Mouse (Mus musculus): ENCODE measurements around the gene Ctf1. TPM values are rescaled to one million over a fixed set of nuclear protein-coding genes. Genes with fewer than 3 reads are reported as not detected.

The Ctf1 gene
- polyA plus RNA-seq, 1 experiment from 2014 or later, result 14.0 TPM

DNA sequence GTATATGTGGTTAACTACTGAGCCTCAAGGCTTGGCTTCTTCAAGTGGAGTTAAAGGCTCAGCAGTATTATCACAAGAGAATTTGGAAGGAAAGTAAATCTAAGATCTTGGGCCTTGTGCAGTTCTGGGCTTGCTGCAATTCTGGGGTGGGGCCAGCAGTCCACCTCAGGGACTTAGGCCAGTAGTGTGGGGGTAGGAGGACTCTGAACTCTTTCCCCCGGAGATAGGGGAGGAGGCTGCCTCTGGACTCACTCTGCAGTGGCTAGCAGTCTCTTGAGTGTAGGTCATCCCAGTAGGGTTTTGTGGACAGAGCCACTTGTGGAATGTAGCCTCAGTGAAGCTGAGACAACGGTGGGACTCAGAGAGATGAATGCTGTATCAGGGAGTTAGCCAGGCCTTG lies 53.2 kb downstream of the Ctf1 start:
- Histone ChIP-seq H3K9me3 (ENCODE audit: low read length) (no peaks in the 10 kb centered on the region), H3K36me3 (ENCODE audit: insufficient read depth, low read length) (peaks cover 52% of the 10 kb centered on the region), H3K4me1 (ENCODE audit: insufficient read depth, low read length) (peaks cover 11% of the 10 kb centered on the region), H3K27ac (ENCODE audit: low read length) (no peak overlapping the region), H3K4me2 (replicated peaks; ENCODE audit: low read depth, low read length) (no peak overlapping the region), H3K27me3 (ENCODE audit: insufficient read depth, low read length) (no peaks in the 10 kb centered on the region), H3K9ac (replicated peaks; ENCODE audit: low read length) (no peak overlapping the region), H3K4me3 (ENCODE audit: low read length) (no peak overlapping the region)
- ATAC-seq (ENCODE audit: low FRiP score, low TSS enrichment), result no peak
- WGBS, result 93% methylated on average over 2 of the region's 2 CpGs

GRCm38 (mm10) chr7:127766851-127767609 lies 54.5 kb downstream of the Ctf1 start:
- H3K4me1 ChIP-seq (ENCODE audit: insufficient read depth, low read length), result peaks cover 18% of the 10 kb centered on the region
- H3K36me3 ChIP-seq (ENCODE audit: insufficient read depth, low read length), result peaks cover 49% of the 10 kb centered on the region
- H3K4me3 ChIP-seq (ENCODE audit: low read length), result no peak overlapping the region
- H3K4me2 ChIP-seq (replicated peaks; ENCODE audit: low read depth, low read length), result no peak overlapping the region
- no peak overlapping the region for H3K27ac ChIP-seq (ENCODE audit: low read length)
- no peaks in the 10 kb centered on the region for H3K9me3 ChIP-seq (ENCODE audit: low read length)
- H3K9ac ChIP-seq (replicated peaks; ENCODE audit: low read length), result no peak overlapping the region
- WGBS, result 78% methylated on average over 17 of the region's 17 CpGs
- ATAC-seq (ENCODE audit: low FRiP score, low TSS enrichment), result no peak
- H3K27me3 ChIP-seq (ENCODE audit: insufficient read depth, low read length), result no peaks in the 10 kb centered on the region

MicroRNAs encoded within 50 kb of the gene (microRNA counts, 519-probe panel; counts per million panel counts)
- 1,520 counts per million, percentile 41 among the panel's probes with 10 or more counts for microRNA mmu-miR-762

Small RNAs within 50 kb of the gene (microRNA-seq; reads per million reads assigned to microRNA genes)
- gene Mir762, result not detected

Other genes starting within 250 kb of the Ctf1 start
- gene Fbrs, start 233.5 kb upstream of the Ctf1 start, polyA plus RNA-seq (2015; fragmentation: Nextera tagmentation; extraction: Ambion mirVana), result 12.2 and 13.1 TPM in 2 replicates
- 39.6 and 44.1 TPM in 2 replicates for gene Srcap, start 200.8 kb upstream of the Ctf1 start, polyA plus RNA-seq (2015; fragmentation: Nextera tagmentation; extraction: Ambion mirVana)
- 16.2 and 22.4 TPM in 2 replicates for gene Gm42715, start 193.2 kb upstream of the Ctf1 start, polyA plus RNA-seq (2015; fragmentation: Nextera tagmentation; extraction: Ambion mirVana)
- 10.5 and 10.6 TPM in 2 replicates for gene Tmem265, start 151.3 kb upstream of the Ctf1 start, polyA plus RNA-seq (2015; fragmentation: Nextera tagmentation; extraction: Ambion mirVana)
- 40.7 and 46.7 TPM in 2 replicates for gene Phkg2, start 139.4 kb upstream of the Ctf1 start, polyA plus RNA-seq (2015; fragmentation: Nextera tagmentation; extraction: Ambion mirVana)
- gene Ccdc189, start 124.1 kb upstream of the Ctf1 start, polyA plus RNA-seq (2015; fragmentation: Nextera tagmentation; extraction: Ambion mirVana), result 16.7 and 17.6 TPM in 2 replicates
- gene Rnf40, start 124.0 kb upstream of the Ctf1 start, polyA plus RNA-seq (2015; fragmentation: Nextera tagmentation; extraction: Ambion mirVana), result 50.6 and 51.4 TPM in 2 replicates
- 19.8 and 22.1 TPM in 2 replicates for gene Zfp629, start 96.9 kb upstream of the Ctf1 start, polyA plus RNA-seq (2015; fragmentation: Nextera tagmentation; extraction: Ambion mirVana)
- 50.5 and 54.5 TPM in 2 replicates for gene Bcl7c, start 3.8 kb upstream of the Ctf1 start, polyA plus RNA-seq (2015; fragmentation: Nextera tagmentation; extraction: Ambion mirVana)
- 0.15 and 0.32 TPM in 2 replicates for gene Ctf2, start 19.4 kb downstream of the Ctf1 start, polyA plus RNA-seq (2015; fragmentation: Nextera tagmentation; extraction: Ambion mirVana)
- gene Fbxl19, start 31.8 kb downstream of the Ctf1 start, polyA plus RNA-seq (2015; fragmentation: Nextera tagmentation; extraction: Ambion mirVana), result 5.4 TPM in 2 replicates
- 31.2 and 34.8 TPM in 2 replicates for gene Orai3, start 57.1 kb downstream of the Ctf1 start, polyA plus RNA-seq (2015; fragmentation: Nextera tagmentation; extraction: Ambion mirVana)
- gene Setd1a, start 63.9 kb downstream of the Ctf1 start, polyA plus RNA-seq (2015; fragmentation: Nextera tagmentation; extraction: Ambion mirVana), result 18.9 and 19.4 TPM in 2 replicates
- not detected in 2 replicates for gene Gm49388, start 72.9 kb downstream of the Ctf1 start, polyA plus RNA-seq (2015; fragmentation: Nextera tagmentation; extraction: Ambion mirVana)
- 28.2 and 33.2 TPM in 2 replicates for gene Hsd3b7, start 87.9 kb downstream of the Ctf1 start, polyA plus RNA-seq (2015; fragmentation: Nextera tagmentation; extraction: Ambion mirVana)
- gene Stx4a, start 111.6 kb downstream of the Ctf1 start, polyA plus RNA-seq (2015; fragmentation: Nextera tagmentation; extraction: Ambion mirVana), result 44.6 and 48.0 TPM in 2 replicates
- 3.6 and 4.4 TPM in 2 replicates for gene Stx1b, start 111.8 kb downstream of the Ctf1 start, polyA plus RNA-seq (2015; fragmentation: Nextera tagmentation; extraction: Ambion mirVana)
- 13.0 and 15.7 TPM in 2 replicates for gene Zfp646, start 163.5 kb downstream of the Ctf1 start, polyA plus RNA-seq (2015; fragmentation: Nextera tagmentation; extraction: Ambion mirVana)
- gene Zfp668, start 164.1 kb downstream of the Ctf1 start, polyA plus RNA-seq (2015; fragmentation: Nextera tagmentation; extraction: Ambion mirVana), result 21.0 and 25.6 TPM in 2 replicates
- gene Prss53, start 178.2 kb downstream of the Ctf1 start, polyA plus RNA-seq (2015; fragmentation: Nextera tagmentation; extraction: Ambion mirVana), result 5.9 and 6.5 TPM in 2 replicates
- gene Gm21974, start 182.7 kb downstream of the Ctf1 start, polyA plus RNA-seq (2015; fragmentation: Nextera tagmentation; extraction: Ambion mirVana), result not detected in 2 replicates
- gene Vkorc1, start 182.9 kb downstream of the Ctf1 start, polyA plus RNA-seq (2015; fragmentation: Nextera tagmentation; extraction: Ambion mirVana), result 163 and 168 TPM in 2 replicates
- gene Bckdk, start 191.3 kb downstream of the Ctf1 start, polyA plus RNA-seq (2015; fragmentation: Nextera tagmentation; extraction: Ambion mirVana), result 155 and 156 TPM in 2 replicates
- 42.7 and 44.4 TPM in 2 replicates for gene Kat8, start 199.8 kb downstream of the Ctf1 start, polyA plus RNA-seq (2015; fragmentation: Nextera tagmentation; extraction: Ambion mirVana)
- gene Prss8, start 217.4 kb downstream of the Ctf1 start, polyA plus RNA-seq (2015; fragmentation: Nextera tagmentation; extraction: Ambion mirVana), result 93.2 and 98.7 TPM in 2 replicates
- 15.2 TPM in 2 replicates for gene Prss36, start 234.0 kb downstream of the Ctf1 start, polyA plus RNA-seq (2015; fragmentation: Nextera tagmentation; extraction: Ambion mirVana)

All from kidney, embryonic 16.5 days (tissue).